Mouse (Mus musculus) left cerebral cortex, adult 9 months (tissue): Measurements from ENCODE around the gene Dennd4c.

Experiments used
- DNase-seq, 2 experiments: peaks; one replicate each; pipeline ENCODE4 v3.0.0; 2022; ENCODE audit warnings: low spot score in 2 of 2

Gene Dennd4c

DNA sequence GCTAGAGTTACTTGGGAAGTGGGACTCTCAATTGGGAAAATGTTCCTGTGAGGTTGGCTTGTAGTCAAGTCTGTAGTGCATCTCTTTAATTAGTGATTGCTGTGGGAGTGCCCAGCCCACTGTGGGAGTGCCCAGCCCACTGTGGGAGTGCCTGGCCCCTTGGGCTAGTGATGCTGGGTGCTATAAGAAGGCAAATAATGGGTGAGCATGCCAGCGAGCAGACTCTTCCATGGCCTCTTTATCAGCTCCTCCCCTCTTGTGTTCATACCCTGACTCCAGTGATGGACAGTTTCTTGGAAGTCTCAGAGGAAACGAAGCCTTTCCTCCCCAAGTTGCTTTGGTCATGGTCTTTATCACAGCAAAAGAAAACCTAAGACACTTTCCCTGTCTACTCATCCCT, 134.1 kb downstream of the Dennd4c start:
- no peak for DNase-seq

DNA sequence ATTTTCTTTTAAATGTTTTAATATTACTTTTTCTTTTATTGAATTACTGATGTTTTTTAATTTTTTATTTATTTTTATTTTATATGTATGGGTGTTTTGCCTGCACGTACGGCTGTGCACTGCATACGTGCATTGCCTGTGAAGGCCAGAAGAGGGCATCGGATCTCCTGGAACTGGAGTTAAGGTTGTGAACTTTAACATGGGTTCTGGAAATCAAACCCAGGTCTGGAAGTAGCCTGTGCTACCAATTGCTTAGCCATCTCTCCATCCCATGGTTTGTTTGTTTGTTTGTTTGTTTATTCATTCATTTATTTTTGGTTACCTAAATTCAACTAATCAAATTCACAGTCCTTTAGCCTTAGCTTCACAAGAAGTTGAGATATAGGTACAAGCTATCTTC, 136.6 kb downstream of the Dennd4c start:
- no peak for DNase-seq

DNA sequence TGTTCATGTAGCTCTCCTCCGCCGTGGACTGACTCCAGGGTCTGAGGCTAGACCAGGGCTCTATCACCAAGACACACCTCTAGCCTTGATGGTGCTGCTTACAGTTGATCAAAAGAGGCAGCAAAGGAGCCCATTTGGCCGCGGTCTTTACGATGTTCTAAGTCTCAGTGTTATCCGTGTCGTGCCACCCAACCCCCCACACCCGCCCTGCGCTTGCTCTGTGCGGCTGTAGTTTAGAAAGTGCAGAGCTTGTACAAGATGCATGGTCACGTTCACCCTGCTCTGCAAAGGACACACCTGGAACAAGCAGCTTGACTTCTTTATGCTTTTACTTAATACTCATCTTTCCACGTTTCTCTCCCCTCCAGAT, 137.4 kb downstream of the Dennd4c start:
- DNase-seq: no peak

DNA sequence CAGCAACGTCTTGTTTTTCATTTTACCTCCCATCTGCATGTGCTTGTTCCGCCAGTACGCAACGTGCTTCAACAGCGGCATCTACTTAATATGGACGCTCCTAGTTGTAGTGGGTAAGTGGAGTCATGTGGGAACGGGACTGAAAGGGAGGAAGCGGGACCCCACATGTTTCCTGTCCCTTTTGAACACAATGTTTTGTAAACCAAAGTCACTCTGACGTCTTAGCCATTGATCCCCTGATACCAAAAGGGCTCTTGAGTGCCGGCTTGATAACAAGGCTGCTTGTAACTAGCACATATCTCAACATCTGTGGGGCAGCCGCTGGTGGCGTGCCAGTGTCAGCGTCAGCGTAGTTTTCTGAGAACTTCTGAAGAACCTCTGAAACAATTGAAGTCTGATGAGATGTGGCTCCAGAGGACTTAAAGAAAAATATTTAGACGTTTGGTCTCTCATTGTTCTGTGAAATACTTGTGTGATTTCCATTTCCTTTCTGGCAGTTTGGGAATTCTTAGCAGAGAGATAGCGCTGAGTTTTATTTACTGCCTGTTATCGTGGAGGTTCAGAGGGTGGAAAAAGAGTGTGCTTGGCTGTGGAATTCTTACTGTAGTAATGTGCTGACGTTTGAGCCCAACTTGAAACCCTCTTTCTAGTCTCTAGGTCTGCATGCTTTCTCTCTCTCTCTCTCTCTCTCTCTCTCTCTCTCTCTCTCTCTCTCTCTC, 138.0 kb downstream of the Dennd4c start:
- DNase-seq: no peak

DNA sequence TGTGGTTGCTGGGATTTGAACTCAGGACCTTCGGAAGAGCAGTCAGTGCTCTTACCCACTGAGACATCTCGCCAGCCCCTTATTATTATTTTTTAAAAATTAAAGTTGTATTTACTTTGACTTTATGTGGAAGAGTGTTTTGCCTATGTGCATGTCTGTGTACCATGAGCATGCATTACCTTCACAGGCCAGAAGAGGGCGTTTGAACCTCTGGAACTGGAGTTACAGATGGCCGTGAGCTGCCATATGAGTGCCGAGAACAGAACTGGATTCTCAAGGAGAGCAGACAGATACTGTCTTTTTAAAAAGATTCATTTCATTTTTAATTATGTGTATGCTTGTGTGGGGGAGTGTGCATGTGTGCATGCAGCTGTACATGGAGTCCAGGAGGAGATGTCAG, 139.5 kb downstream of the Dennd4c start:
- no peak for DNase-seq

DNA sequence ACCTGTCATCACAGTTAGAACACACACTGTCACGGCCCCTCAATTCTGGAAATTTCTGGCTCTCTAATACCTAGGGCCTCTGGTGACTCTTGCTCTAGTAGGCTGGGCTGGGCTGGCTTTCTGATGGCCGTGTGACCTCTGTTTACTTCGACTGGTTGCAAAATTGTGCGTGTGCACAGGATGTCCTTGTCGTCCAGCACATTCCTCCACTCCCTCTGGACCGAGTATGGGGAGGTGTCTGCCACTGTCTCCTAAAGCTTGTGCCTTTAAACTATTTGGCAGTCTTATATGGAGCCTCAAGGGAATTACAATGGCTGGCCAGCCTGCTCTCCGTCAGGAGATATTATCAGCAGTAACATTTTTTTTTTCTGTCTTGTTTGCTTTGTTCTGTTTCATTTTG, 149.1 kb downstream of the Dennd4c start:
- DNase-seq: no peak

DNA sequence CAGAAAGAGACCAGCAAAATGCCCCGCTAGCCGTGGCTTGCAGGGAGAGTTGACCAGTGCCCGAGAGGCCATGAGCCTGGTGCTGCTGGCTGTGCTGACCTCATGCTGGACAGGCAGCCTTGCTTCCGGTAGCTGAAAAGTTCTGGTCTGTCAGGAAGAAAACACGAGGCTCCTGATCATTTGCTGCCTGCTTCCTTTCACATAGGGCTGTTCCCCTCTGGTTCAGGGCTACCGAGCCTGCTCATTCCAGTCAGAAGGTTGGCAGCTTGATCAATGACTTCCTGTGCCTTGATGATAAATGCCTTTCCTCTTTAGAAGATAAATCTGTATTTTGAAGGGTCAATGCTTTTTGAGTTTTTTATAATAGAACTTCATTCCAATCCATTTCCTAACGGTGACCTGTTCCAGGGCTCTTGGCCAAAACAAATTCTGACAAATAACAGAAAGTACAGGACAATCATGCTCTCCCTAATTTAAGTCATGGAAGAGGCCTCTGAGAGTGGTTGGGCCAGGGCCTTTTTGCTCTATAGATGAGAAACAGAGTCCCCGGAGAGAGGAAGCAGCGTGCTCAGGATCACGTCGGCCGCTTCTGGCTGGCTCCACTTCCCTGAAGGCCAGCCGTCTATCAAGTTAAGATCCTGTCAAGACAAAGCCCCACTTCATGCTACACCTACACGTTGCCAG, 150.6 kb downstream of the Dennd4c start:
- no peak for DNase-seq
